Mouse (Mus musculus): ENCODE measurements around the gene Gpi1.

- TF ChIP-seq CTCF (IDR thresholded peaks at IDR 0.05; ENCODE audit: borderline replicate concordance, extremely low read depth, insufficient read depth, insufficient read length) (no peak), POLR2A (IDR thresholded peaks at IDR 0.05; ENCODE audit: borderline replicate concordance, extremely low read depth, insufficient read depth, insufficient read length, poor library complexity, severe bottlenecking) (no peak)
These were observed 7.8 kb downstream of the Gpi1 start for GRCm38 (mm10) chr7:34222340-34222739.

Data from brain, embryonic 14.5 days (tissue).